Mouse (Mus musculus): ENCODE results near the gene Trap1. TPM values are rescaled to one million over a fixed set of nuclear protein-coding genes. Genes with fewer than 3 reads are reported as not detected.
"Not testable (repeated sequence)": the region's sequence is repeated elsewhere in the genome, so short reads cannot be mapped to it uniquely, and the experiment has no call there.

Gene Trap1
- total and polyA plus RNA-seq, 3 experiments, result 111 to 413 (median 134) TPM

DNA sequence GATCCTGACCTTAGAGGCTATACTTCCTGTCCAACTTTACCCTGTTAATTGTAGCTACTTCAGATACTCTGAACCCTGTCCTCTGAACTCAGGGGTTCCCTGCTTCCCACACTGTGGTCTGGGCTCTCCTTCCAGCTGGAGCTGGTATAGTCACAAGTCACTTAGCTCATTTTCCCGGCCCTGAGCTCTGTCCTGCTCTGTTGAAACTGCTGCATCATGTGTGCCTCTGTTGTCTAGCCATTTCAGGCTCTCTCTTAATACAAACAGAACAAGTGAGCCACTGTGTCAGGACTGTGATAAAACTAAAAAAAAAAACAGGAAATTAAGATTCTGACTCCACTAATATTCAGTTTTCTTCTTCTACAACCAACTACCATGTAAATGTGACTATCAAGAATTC lies 51.0 kb downstream of the Trap1 start:
- TF ChIP-seq CTCF (IDR thresholded peaks at IDR 0.05; ENCODE audit: low read depth, low read length) (no peak), GATA2 (IDR thresholded peaks at IDR 0.05; ENCODE audit: borderline replicate concordance, low read depth, low read length) (no peak), GATA1 (IDR thresholded peaks at IDR 0.05; ENCODE audit: borderline replicate concordance, low read length) (no peak), POLR2AphosphoS5 (IDR thresholded peaks at IDR 0.05; ENCODE audit: insufficient replicate concordance, low read depth, low read length) (no peak), TAL1 (conservative IDR thresholded peaks at IDR 0.05; ENCODE audit: low read depth, low read length) (no peak)
- H3K4me3 ChIP-seq (ENCODE audit: low read depth, low read length), result no peak overlapping the region
- H3K36me3 ChIP-seq (replicated peaks), result no peaks in the 10 kb centered on the region
- ATAC-seq (ENCODE audit: extremely low read depth, insufficient number of reproducible peaks, low FRiP score, poor library complexity, severe bottlenecking), result no peak
- DNase-seq (ENCODE audit: low spot score), result no peak
- H3K4me1 ChIP-seq (ENCODE audit: insufficient read depth, low read depth, low read length), result no peaks in the 10 kb centered on the region; the same call in 1 of the 2 replicates
- peaks cover 10% of the 10 kb centered on the region for H3K27me3 ChIP-seq (ENCODE audit: insufficient read depth, low read length)
- H3K9me3 ChIP-seq (replicated peaks), result no peaks in the 10 kb centered on the region

DNA sequence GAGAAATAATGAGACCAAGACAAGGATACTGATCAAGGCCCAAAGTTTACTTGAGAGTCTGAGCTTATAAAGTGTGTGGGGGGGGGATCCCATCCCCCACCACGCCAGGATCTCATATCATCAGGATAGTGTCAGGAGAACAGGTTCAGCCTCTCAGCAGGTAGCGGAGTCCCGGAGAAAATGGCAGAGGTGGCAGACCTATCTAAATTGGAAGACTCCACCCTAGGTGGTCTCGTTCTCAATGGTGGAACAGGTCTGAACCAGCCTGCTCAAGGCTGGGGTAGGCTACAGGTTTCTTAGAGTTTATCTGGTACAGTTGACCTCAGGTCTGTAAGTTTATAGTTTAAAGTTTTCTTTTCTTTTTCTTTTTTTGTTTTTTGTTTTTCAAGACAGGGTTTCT lies 54.9 kb downstream of the Trap1 start:
- Histone ChIP-seq H3K4me1 (ENCODE audit: insufficient read depth, low read depth, low read length) (no peaks in the 10 kb centered on the region), H3K9me3 (replicated peaks) (no peaks in the 10 kb centered on the region), H3K27me3 (ENCODE audit: insufficient read depth, low read length) (peaks cover 18% of the 10 kb centered on the region), H3K36me3 (replicated peaks) (no peaks in the 10 kb centered on the region), H3K4me3 (ENCODE audit: low read depth, low read length) (no peak overlapping the region)
- TF ChIP-seq CTCF (IDR thresholded peaks at IDR 0.05; ENCODE audit: low read depth, low read length), result no peak
- no peak for TF ChIP-seq TAL1 (conservative IDR thresholded peaks at IDR 0.05; ENCODE audit: low read depth, low read length)
- no peak for TF ChIP-seq GATA1 (IDR thresholded peaks at IDR 0.05; ENCODE audit: borderline replicate concordance, low read length)
- no peak for TF ChIP-seq GATA2 (IDR thresholded peaks at IDR 0.05; ENCODE audit: borderline replicate concordance, low read depth, low read length)
- TF ChIP-seq POLR2AphosphoS5 (IDR thresholded peaks at IDR 0.05; ENCODE audit: insufficient replicate concordance, low read depth, low read length), result no peak
- ATAC-seq (ENCODE audit: extremely low read depth, insufficient number of reproducible peaks, low FRiP score, poor library complexity, severe bottlenecking) (no peak), DNase-seq (ENCODE audit: low spot score) (no peak)

DNA sequence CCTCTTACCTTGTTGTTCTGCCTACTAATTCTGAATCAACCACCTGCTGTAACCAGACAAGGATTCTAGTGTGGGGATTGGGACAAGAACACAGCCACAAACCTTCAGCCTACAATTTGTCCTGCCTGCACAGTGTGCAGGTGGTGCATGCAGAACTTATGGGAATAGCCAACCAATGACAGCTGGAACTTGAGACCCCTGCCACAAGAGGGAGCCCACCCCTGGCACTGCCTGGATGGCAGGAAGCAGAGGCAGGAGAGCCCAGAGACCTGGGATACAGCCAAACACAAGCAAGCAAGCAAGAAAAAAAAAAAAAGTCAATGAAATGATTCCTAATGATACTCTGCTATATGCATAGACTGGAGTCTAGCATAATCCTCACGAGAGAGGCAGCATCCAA lies 56.4 kb downstream of the Trap1 start:
- no peaks in the 10 kb centered on the region for H3K9me3 ChIP-seq (replicated peaks)
- ATAC-seq (ENCODE audit: extremely low read depth, insufficient number of reproducible peaks, low FRiP score, poor library complexity, severe bottlenecking), result no peak

DNA sequence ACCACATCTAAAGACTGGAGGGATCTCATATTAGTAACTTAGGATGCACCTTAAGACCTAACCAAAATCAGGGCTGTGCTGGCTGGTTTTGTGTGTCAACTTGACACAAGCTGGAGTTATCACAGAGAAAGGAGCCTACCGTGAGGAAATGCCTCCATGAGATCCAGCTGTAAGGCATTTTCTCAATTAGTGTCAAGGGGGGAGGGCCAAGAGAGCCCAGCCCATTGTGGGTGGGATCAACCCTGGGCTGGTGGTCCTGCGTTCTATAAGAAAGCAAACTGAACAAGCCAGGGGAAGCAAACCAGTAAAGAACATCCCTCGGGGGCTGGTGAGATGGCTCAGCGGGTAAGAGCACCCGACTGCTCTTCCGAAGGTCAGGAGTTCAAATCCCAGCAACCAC lies 60.2 kb downstream of the Trap1 start:
- not testable (repeated sequence) for H3K36me3 ChIP-seq (replicated peaks); DNase-seq (ENCODE audit: low spot score); H3K4me3 ChIP-seq (ENCODE audit: low read depth, low read length); ATAC-seq (ENCODE audit: extremely low read depth, insufficient number of reproducible peaks, low FRiP score, poor library complexity, severe bottlenecking); H3K9me3 ChIP-seq (replicated peaks); H3K4me1 ChIP-seq (ENCODE audit: insufficient read depth, low read depth, low read length)
- H3K27me3 ChIP-seq (ENCODE audit: insufficient read depth, low read length), result peaks cover 14% of the 10 kb centered on the region

More for the DNA sequence above, 56.4 kb downstream of the Trap1 start:
- H3K27me3 ChIP-seq (ENCODE audit: insufficient read depth, low read length), result peaks cover 14% of the 10 kb centered on the region
- no peak overlapping the region for H3K4me3 ChIP-seq (ENCODE audit: low read depth, low read length)
- no peaks in the 10 kb centered on the region for H3K36me3 ChIP-seq (replicated peaks)
- no peaks in the 10 kb centered on the region for H3K4me1 ChIP-seq (ENCODE audit: insufficient read depth, low read depth, low read length)
- no peak for DNase-seq (ENCODE audit: low spot score)
- TF ChIP-seq GATA1 (IDR thresholded peaks at IDR 0.05; ENCODE audit: borderline replicate concordance, low read length) (no peak), POLR2AphosphoS5 (IDR thresholded peaks at IDR 0.05; ENCODE audit: insufficient replicate concordance, low read depth, low read length) (no peak), GATA2 (IDR thresholded peaks at IDR 0.05; ENCODE audit: borderline replicate concordance, low read depth, low read length) (no peak), CTCF (IDR thresholded peaks at IDR 0.05; ENCODE audit: low read depth, low read length) (no peak), TAL1 (conservative IDR thresholded peaks at IDR 0.05; ENCODE audit: low read depth, low read length) (no peak)

DNA sequence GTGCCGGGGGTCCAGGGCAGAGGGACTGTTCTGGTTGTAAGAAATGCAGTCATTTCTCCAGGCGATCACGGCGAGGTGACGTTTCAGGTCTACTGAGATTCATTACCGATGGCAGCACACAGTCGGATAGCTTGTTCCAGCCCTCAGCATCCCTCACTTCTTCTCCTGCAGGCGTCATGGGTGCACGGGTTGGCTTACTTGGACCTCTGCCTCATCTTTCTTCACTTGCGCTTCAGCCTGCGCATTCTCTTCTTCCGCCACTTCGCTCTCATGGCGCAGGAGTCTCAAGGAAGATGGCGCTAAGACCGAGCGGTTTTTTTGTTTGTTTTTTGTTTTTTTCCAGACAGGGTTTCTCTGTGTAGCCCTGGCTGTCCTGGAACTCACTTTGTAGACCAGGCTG lies 60.8 kb downstream of the Trap1 start:
- not testable (repeated sequence) for H3K4me3 ChIP-seq (ENCODE audit: low read depth, low read length); H3K9me3 ChIP-seq (replicated peaks); H3K4me1 ChIP-seq (ENCODE audit: insufficient read depth, low read depth, low read length); DNase-seq (ENCODE audit: low spot score); H3K36me3 ChIP-seq (replicated peaks); ATAC-seq (ENCODE audit: extremely low read depth, insufficient number of reproducible peaks, low FRiP score, poor library complexity, severe bottlenecking)
- peaks cover 14% of the 10 kb centered on the region for H3K27me3 ChIP-seq (ENCODE audit: insufficient read depth, low read length)

DNA sequence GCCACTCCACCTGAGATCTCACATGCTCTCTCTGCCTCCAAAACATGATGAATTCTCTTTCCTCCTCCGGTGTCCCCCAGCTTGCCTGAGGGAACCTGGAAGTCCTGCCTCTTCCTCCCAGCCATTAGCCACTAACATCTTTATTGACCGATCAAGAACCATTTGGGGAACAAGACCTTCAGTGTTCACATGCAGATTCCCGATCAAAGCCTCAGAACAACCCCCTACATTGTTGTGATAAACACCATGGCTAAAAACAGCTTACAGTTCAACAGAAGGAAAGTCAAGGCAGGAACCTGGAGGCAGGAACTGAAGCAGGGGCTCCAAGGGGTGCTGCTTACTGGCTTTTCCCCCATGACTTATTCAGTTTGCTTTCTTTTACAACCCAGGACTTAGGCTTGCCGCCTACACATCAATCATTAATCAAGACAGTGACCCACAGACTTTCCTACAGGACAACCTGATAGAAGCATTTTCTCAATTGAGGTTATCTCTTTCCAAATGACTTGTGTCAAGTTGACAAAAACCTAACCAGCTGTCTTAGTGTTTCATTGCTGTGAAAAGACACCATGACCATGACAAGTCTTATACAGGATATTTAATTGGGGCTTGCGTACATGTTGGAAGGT lies 63.5 kb downstream of the Trap1 start:
- no peak for DNase-seq (ENCODE audit: low spot score)
- ATAC-seq (ENCODE audit: extremely low read depth, insufficient number of reproducible peaks, low FRiP score, poor library complexity, severe bottlenecking), result no peak
- Histone ChIP-seq H3K36me3 (replicated peaks) (no peaks in the 10 kb centered on the region), H3K27me3 (ENCODE audit: insufficient read depth, low read length) (peaks cover 7% of the 10 kb centered on the region; the same call in 1 of the 2 replicates), H3K4me3 (ENCODE audit: low read depth, low read length) (no peak overlapping the region), H3K9me3 (replicated peaks) (0 out of 2 replicates have a peak, but pooled peaks cover 7% of the 10 kb centered on the region), H3K4me1 (ENCODE audit: insufficient read depth, low read depth, low read length) (peaks cover 8% of the 10 kb centered on the region)
- TF ChIP-seq GATA2 (IDR thresholded peaks at IDR 0.05; ENCODE audit: borderline replicate concordance, low read depth, low read length) (no peak), POLR2AphosphoS5 (IDR thresholded peaks at IDR 0.05; ENCODE audit: insufficient replicate concordance, low read depth, low read length) (no peak), TAL1 (conservative IDR thresholded peaks at IDR 0.05; ENCODE audit: low read depth, low read length) (no peak), CTCF (IDR thresholded peaks at IDR 0.05; ENCODE audit: low read depth, low read length) (no peak), GATA1 (IDR thresholded peaks at IDR 0.05; ENCODE audit: borderline replicate concordance, low read length) (no peak)
